Mouse (Mus musculus) cerebellum, adult 2 months (tissue): ENCODE measurements around the gene Cerk. TPM values are rescaled to one million over a fixed set of nuclear protein-coding genes. Genes with fewer than 3 reads are reported as not detected.
A peak's percentile ranks its signal among the peaks of the same experiment; 100 is the strongest.
"Not testable (repeated sequence)": the region's sequence is repeated elsewhere in the genome, so short reads cannot be mapped to it uniquely, and the experiment has no call there.

ENCODE experiments used
- DNase-seq, 2 experiments: peaks; one replicate each; pipeline ENCODE4 v3.0.0; 2021
- H3K27ac ChIP-seq: fragments of 200-500 bp; 2 replicates; pipeline ENCODE4 v1.5.1; 2012; ENCODE audit warnings: low read length, control low read depth, inconsistent platforms; ENCODE audit not compliant: insufficient read depth
- H3K27me3 ChIP-seq: fragments of 200-500 bp; 2 replicates; pipeline ENCODE4 v1.6.1; 2012; ENCODE audit warnings: inconsistent platforms, mild to moderate bottlenecking, low read length, moderate library complexity; ENCODE audit not compliant: control insufficient read depth, insufficient read depth
- H3K4me1 ChIP-seq: fragments of 200-500 bp; 2 replicates; pipeline ENCODE4 v1.6.1; 2011; ENCODE audit warnings: low read length; ENCODE audit not compliant: control insufficient read depth, insufficient read depth
- H3K4me3 ChIP-seq: fragments of 200-500 bp; replicated peaks from 2 replicates; pipeline ENCODE3; 2011; ENCODE audit warnings: mild to moderate bottlenecking, low read depth, low read length, control low read depth; ENCODE audit not compliant: insufficient read depth
- CTCF ChIP-seq: fragments of 200-500 bp; IDR thresholded peaks from 2 replicates; pipeline ENCODE4 v1.5.1; 2011; ENCODE audit warnings: low read depth, mild to moderate bottlenecking, control low read depth, low read length, moderate library complexity, borderline replicate concordance; ENCODE audit not compliant: insufficient read depth
- POLR2A ChIP-seq: fragments of 200-500 bp; IDR thresholded peaks from 2 replicates; pipeline ENCODE4 v1.6.1; 2011; ENCODE audit warnings: low read length, control low read depth, borderline replicate concordance; ENCODE audit not compliant: insufficient read depth
- WGBS: fragments of 180-500 bp; shearing (Covaris S2); methylation state at CpG from one replicate; pipeline ENCODE4 v1.1.7; 2018; 5-methylcytosine and 5-hydroxymethylcytosine counted together
- polyA plus RNA-seq: library from polyadenylated mRNA; depleted of rRNA; stranded (reverse); fragments of >200 nt; gene quantifications from 2 replicates; pipeline ENCODE4 v1.2.3, GENCODE M21; 2012

The Cerk gene
- polyA plus RNA-seq, 1 experiment = 152 TPM

GRCm38 (mm10) chr15:86219534-86220228 lies 33.7 kb upstream of the Cerk start:
- Histone ChIP-seq H3K4me3 (no peak overlapping the region), H3K4me1 (peaks cover 21% of the 10 kb centered on the region), H3K27me3 (no peaks in the 10 kb centered on the region), H3K27ac (peak overlapping the region; percentile 70)
- 15% methylated on average over 7 of the region's 7 CpGs for WGBS
- TF ChIP-seq CTCF (no peak), POLR2A (no peak)
- no peak for DNase-seq

GRCm38 (mm10) chr15:86216641-86217040 lies 30.7 kb upstream of the Cerk start:
- H3K4me3 ChIP-seq, DNase-seq: not testable (repeated sequence)
- WGBS = 86% methylated on average over 9 of the region's 9 CpGs

GRCm38 (mm10) chr15:86214549-86215201 lies 28.7 kb upstream of the Cerk start:
- Histone ChIP-seq H3K4me1 (peaks cover 19% of the 10 kb centered on the region), H3K27me3 (no peaks in the 10 kb centered on the region), H3K27ac (peak overlapping the region; percentile 31; the same call in 1 of the 2 replicates), H3K4me3 (peak overlapping the region; percentile 87)
- no peak for TF ChIP-seq CTCF
- TF ChIP-seq POLR2A = no peak
- DNase-seq = peak in 1 of 2 experiments; percentile 32
- WGBS = 12% methylated on average over 25 of the region's 25 CpGs

More at GRCm38 (mm10) chr15:86216641-86217040, 30.7 kb upstream of the Cerk start:
- not testable (repeated sequence) for H3K27ac ChIP-seq, H3K27me3 ChIP-seq
- peaks cover 24% of the 10 kb centered on the region for H3K4me1 ChIP-seq

- DNase-seq = peak; percentile 93 to 96
- WGBS = 1% methylated on average over 64 of the region's 64 CpGs
- H3K4me3 ChIP-seq = peak within 1 kb of the TSS; percentile 87
- TF ChIP-seq POLR2A (peak; percentile 95), CTCF (no peak)
- peaks cover 13% of the 10 kb centered on the region; the same call in 1 of the 2 replicates for H3K4me1 ChIP-seq
- peak within 1 kb of the TSS; percentile 90 for H3K27ac ChIP-seq
- H3K27me3 ChIP-seq = no peaks in the 10 kb centered on the region
Observed at GRCm38 (mm10) chr15:86213753-86214548, 28.0 kb upstream of the Cerk start, which contains the start of gene Tbc1d22a. Gene Tbc1d22a (plus strand): TSS chr15:86214459.

- not testable (repeated sequence) for DNase-seq, H3K27me3 ChIP-seq, H3K27ac ChIP-seq
- 83% methylated on average over 5 of the region's 5 CpGs for WGBS
- Histone ChIP-seq H3K4me3 (peak overlapping the region; percentile 15), H3K4me1 (peaks cover 12% of the 10 kb centered on the region; the same call in 1 of the 2 replicates)
Observed at GRCm38 (mm10) chr15:86212193-86212592, 26.3 kb upstream of the Cerk start.

GRCm38 (mm10) chr15:86206385-86206784 lies 20.4 kb upstream of the Cerk start:
- Histone ChIP-seq H3K27ac (no peak overlapping the region), H3K4me1 (peaks cover 7% of the 10 kb centered on the region; the same call in 1 of the 2 replicates), H3K4me3 (no peak overlapping the region), H3K27me3 (no peaks in the 10 kb centered on the region)
- DNase-seq = peak; percentile 36 to 52
- WGBS = 11% methylated on average over 4 of the region's 4 CpGs
- TF ChIP-seq CTCF (no peak), POLR2A (no peak)

DNA sequence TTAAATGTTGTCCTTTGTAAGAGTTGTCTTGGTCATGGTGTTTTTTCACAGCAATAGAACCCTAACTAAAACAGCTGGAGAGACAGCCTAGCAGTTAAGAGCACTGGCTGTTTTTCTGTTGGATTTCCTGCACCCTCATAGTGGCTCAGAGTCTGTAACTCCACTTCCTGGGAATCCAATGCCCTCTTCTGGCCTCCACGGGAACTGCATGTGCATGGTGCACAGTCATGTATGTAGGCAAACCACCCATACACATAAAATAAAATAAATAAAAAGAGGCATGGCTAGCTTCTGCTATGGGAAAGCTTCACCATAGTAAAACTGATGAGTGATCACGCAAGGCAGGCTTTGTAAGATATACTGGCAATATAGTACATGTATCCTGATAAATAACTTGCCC lies 19.4 kb upstream of the Cerk start:
- Histone ChIP-seq H3K27me3 (no peaks in the 10 kb centered on the region), H3K4me1 (peaks cover 3% of the 10 kb centered on the region; the same call in 1 of the 2 replicates), H3K27ac (no peak overlapping the region), H3K4me3 (no peak overlapping the region)
- peak in 1 of 2 experiments; percentile 65 for DNase-seq
- WGBS = 70% methylated on average over 2 of the region's 2 CpGs
- peak; percentile 64 for TF ChIP-seq CTCF
- no peak for TF ChIP-seq POLR2A
